Mouse (Mus musculus) embryonic facial prominence, embryonic 12.5 days (tissue): ENCODE measurements around the gene Il18bp. TPM values are rescaled to one million over a fixed set of nuclear protein-coding genes. Genes with fewer than 3 reads are reported as not detected.
"Not testable (repeated sequence)": the region's sequence is repeated elsewhere in the genome, so short reads cannot be mapped to it uniquely, and the experiment has no call there.

ENCODE experiments used
- ATAC-seq: fragments of 200-750 bp; cut with Nextera tagmentation; 2 replicates; pipeline ENCODE4 v1.8.0; 2017; ENCODE audit not compliant: insufficient number of reproducible peaks, insufficient read depth, low FRiP score, low TSS enrichment
- H3K27ac ChIP-seq: fragments of 300-500 bp; sonication (generic); 2 replicates; pipeline ENCODE4 v1.5.1; 2016; ENCODE audit warnings: mild to moderate bottlenecking
- H3K27me3 ChIP-seq: fragments of 300-500 bp; sonication (generic); 2 replicates; pipeline ENCODE4 v1.6.1; 2016; ENCODE audit warnings: mild to moderate bottlenecking, moderate library complexity
- H3K36me3 ChIP-seq: fragments of 300-500 bp; sonication (generic); 2 replicates; pipeline ENCODE4 v1.6.1; 2016; ENCODE audit warnings: mild to moderate bottlenecking
- H3K4me1 ChIP-seq: fragments of 300-500 bp; sonication (generic); 2 replicates; pipeline ENCODE4 v1.6.1; 2016
- H3K4me2 ChIP-seq: fragments of 300-500 bp; sonication (generic); replicated peaks from 2 replicates; pipeline ENCODE4 v1.6.1; 2016; ENCODE audit warnings: mild to moderate bottlenecking, moderate library complexity
- H3K4me3 ChIP-seq: fragments of 300-500 bp; sonication (generic); 2 replicates; pipeline ENCODE4 v1.5.1; 2016; ENCODE audit warnings: mild to moderate bottlenecking
- H3K9ac ChIP-seq: fragments of 300-500 bp; sonication (generic); 2 replicates; pipeline ENCODE4 v1.6.1; 2016; ENCODE audit warnings: mild to moderate bottlenecking, moderate library complexity
- H3K9me3 ChIP-seq: fragments of 300-500 bp; sonication (generic); 2 replicates; pipeline ENCODE4 v1.6.1; 2016; ENCODE audit warnings: mild to moderate bottlenecking, moderate library complexity
- WGBS: fragments of 180-500 bp; shearing (Covaris S2); methylation state at CpG from one replicate; pipeline ENCODE4 v1.1.7; 2016; 5-methylcytosine and 5-hydroxymethylcytosine counted together
- polyA plus RNA-seq: library from polyadenylated mRNA; unstranded; fragments of >200 nt; fragmentation: Nextera tagmentation; extraction: Ambion mirVana; gene quantifications from 2 replicates; pipeline ENCODE4 v1.2.1, GENCODE M21; 2016

Il18bp gene
- polyA plus RNA-seq, 1 experiment from 2014 or later, result 3.6 TPM

DNA sequence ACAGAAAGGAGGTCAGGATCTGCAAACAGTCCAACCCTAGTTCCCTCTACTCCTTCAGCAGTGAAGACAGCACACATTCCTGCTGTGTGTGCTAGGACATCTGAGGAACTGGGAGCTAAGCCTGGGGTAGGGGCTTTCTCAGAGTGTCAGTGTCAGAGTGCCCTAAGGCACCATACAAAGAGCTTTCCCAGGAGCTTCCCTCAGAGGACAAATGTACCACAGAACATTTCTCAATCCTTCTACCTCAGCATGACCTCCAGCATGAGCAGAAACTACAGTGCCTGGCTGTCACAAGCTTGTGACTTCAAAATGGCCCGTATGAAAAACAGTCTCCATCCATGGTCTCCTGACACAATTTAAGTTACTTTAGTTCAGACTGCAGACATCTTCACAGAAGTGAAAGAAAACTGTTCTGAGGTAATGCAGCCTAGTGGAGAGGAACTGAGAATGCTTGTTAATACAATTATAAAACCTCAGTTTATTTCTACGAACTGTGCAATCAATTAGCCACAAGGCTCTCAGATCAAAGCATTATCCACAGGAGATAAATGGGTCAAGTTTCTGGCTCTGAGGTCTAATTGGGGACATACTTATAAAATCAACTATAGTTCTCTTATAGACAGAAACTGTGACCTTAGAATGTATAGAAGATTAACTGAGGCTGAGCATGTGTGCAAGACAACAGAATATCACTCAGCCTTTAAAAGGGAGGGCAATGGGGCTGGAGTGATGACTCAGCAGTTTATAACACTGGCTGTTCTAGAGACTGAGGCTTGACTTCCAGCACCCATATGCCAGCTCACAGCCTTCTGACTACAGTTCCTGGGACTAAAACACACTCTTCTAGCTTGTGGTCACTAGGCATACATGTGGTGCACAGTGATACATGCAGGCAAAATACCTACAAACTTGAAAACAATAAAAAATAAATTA lies 7.0 kb upstream of the Il18bp start:
- Histone ChIP-seq H3K27ac (no peak overlapping the region), H3K27me3 (no peaks in the 10 kb centered on the region), H3K4me2 (no peak overlapping the region), H3K4me1 (no peaks in the 10 kb centered on the region), H3K36me3 (peaks cover 62% of the 10 kb centered on the region), H3K9ac (no peak overlapping the region), H3K9me3 (no peaks in the 10 kb centered on the region), H3K4me3 (no peak overlapping the region)
- WGBS, result 76% methylated on average over 2 of the region's 2 CpGs
- ATAC-seq, result no peak

DNA sequence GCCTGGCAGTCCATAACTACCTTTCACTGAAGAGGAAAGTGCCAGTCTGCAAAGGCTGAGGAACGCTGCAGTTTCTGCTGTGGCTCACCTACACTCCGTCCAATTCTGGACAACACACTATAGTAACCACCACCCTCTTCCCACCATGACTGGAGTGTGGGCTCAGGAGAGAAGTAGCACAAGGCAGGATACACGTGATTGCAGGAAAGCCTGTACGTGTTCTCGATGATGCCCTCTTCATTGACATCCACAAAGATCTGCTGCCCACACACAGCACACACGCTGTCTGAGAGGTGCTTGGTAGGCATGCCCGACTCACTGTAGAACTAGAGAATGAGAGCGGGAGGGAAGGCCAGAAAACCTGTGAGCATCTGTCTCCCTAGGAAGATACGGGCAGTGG lies 5.3 kb upstream of the Il18bp start:
- H3K4me3 ChIP-seq, result no peak overlapping the region
- no peak overlapping the region for H3K27ac ChIP-seq
- ATAC-seq, result no peak
- H3K4me1 ChIP-seq, result no peaks in the 10 kb centered on the region
- H3K9me3 ChIP-seq, result no peaks in the 10 kb centered on the region
- H3K36me3 ChIP-seq, result peaks cover 74% of the 10 kb centered on the region
- H3K9ac ChIP-seq, result no peak overlapping the region
- no peak overlapping the region for H3K4me2 ChIP-seq
- WGBS, result 93% methylated on average over 9 of the region's 9 CpGs
- H3K27me3 ChIP-seq, result no peaks in the 10 kb centered on the region

DNA sequence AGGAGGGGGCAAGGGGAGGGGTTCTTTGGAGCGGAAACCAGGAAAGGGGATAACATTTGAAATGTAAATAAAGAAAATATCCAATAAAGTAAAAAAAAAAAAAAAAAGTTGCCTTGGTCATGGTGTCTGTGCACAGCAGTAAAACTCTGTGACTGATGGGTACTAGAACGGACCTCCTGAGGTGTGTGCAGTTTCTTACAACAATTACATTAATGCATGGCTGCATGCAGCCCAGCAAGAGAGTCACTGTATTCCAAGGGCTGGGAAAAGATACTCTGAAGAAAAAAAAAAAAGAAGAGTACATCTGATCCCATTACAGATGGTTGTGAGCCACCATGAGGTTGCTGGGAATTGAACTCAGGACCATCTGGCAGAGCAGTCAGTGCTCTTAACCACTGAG lies 2.4 kb upstream of the Il18bp start:
- H3K27ac ChIP-seq, H3K4me3 ChIP-seq, H3K27me3 ChIP-seq, ATAC-seq, H3K4me2 ChIP-seq, H3K9ac ChIP-seq, H3K4me1 ChIP-seq, H3K9me3 ChIP-seq: not testable (repeated sequence)
- 93% methylated on average over 2 of the region's 2 CpGs for WGBS
- H3K36me3 ChIP-seq, result peaks cover 80% of the 10 kb centered on the region

GRCm38 (mm10) chr7:102019362-102019761 lies 872 bp upstream of the Il18bp start:
- ATAC-seq, result no peak
- Histone ChIP-seq H3K9me3 (no peaks in the 10 kb centered on the region), H3K4me1 (no peaks in the 10 kb centered on the region), H3K4me3 (no peak overlapping the region), H3K9ac (no peak overlapping the region), H3K27ac (no peak overlapping the region), H3K36me3 (peaks cover 85% of the 10 kb centered on the region), H3K4me2 (no peak overlapping the region), H3K27me3 (no peaks in the 10 kb centered on the region)
- WGBS, result 80% methylated on average over 3 of the region's 3 CpGs

DNA sequence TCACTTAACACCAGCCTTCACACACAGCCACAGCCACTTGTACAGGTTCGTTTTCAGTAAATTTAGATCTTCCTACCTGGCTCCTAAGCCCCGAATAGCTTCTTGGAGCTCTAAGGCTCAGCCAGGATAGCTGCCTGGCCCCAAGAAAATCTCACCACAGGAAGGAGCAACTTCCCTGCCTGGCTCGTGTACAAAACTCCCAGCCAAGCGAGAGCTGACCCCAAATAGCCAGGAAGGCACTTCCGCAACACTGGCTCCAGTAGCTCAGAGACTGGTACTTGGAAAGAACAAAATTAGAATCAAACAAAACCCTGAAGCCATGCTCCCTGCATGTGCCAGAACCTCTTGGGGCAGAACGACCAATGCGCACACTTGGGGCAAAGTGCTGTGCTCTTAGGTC lies 456 bp downstream of the Il18bp start:
- H3K9ac ChIP-seq, result no peak overlapping the region
- H3K4me3 ChIP-seq, result no peak overlapping the region
- no peaks in the 10 kb centered on the region for H3K27me3 ChIP-seq
- H3K9me3 ChIP-seq, result no peaks in the 10 kb centered on the region
- ATAC-seq, result no peak
- no peaks in the 10 kb centered on the region for H3K4me1 ChIP-seq
- no peak overlapping the region for H3K27ac ChIP-seq
- H3K4me2 ChIP-seq, result no peak overlapping the region
- WGBS, result 86% methylated on average over 7 of the region's 7 CpGs
- peaks cover 88% of the 10 kb centered on the region for H3K36me3 ChIP-seq

DNA sequence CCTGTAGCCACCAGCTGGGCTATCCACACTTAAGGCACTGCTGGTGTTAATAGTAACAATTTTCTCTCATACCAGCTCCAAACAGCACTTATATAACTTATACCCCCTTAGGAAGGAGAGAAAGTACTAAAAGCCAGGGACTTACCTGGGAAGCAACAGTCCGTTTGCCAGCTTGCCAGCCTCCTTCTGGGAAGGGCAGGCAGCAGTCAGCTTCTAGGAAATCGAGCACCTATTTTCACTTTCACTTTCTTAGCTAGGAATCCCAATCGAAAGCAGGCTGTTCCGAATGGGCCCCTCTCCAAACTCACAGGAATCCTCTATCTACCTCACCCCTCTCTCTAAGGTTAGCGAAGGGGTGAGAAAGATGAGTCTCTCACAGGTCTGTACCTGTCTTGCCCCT lies 1.0 kb downstream of the Il18bp start:
- no peak for ATAC-seq
- H3K4me2 ChIP-seq, result no peak overlapping the region
- no peak overlapping the region for H3K27ac ChIP-seq
- no peaks in the 10 kb centered on the region for H3K9me3 ChIP-seq
- 85% methylated on average over 5 of the region's 5 CpGs for WGBS
- no peaks in the 10 kb centered on the region for H3K27me3 ChIP-seq
- no peak overlapping the region for H3K4me3 ChIP-seq
- H3K4me1 ChIP-seq, result no peaks in the 10 kb centered on the region
- no peak overlapping the region for H3K9ac ChIP-seq
- peaks cover 88% of the 10 kb centered on the region for H3K36me3 ChIP-seq

DNA sequence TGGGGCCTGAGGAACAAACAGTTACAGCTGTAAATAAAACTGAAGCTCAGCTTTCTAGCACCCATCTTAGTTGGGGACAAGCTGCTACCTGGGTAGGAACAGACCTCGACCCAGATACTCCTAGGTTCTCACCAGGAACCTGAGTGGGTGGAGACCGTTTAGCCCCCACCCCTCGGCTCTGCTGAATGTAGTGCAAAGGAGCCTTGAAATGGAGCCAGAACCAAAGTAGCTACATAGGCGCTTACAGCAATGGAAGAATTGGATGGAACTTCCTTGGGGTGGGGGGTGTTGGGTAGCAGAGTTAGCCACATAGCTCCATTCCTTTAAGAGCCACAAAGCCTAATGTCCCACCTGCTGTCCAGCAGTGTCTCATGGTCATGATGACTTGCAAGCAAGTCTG lies 1.6 kb downstream of the Il18bp start:
- no peak overlapping the region for H3K9ac ChIP-seq
- H3K4me3 ChIP-seq, result no peak overlapping the region
- 90% methylated on average over 4 of the region's 4 CpGs for WGBS
- H3K9me3 ChIP-seq, result no peaks in the 10 kb centered on the region
- H3K36me3 ChIP-seq, result peaks cover 88% of the 10 kb centered on the region
- H3K4me2 ChIP-seq, result no peak overlapping the region
- H3K27me3 ChIP-seq, result no peaks in the 10 kb centered on the region
- no peak for ATAC-seq
- no peak overlapping the region for H3K27ac ChIP-seq
- H3K4me1 ChIP-seq, result no peaks in the 10 kb centered on the region

- Histone ChIP-seq H3K27me3 (no peaks in the 10 kb centered on the region), H3K4me2 (no peak overlapping the region), H3K4me1 (no peaks in the 10 kb centered on the region), H3K4me3 (no peak overlapping the region), H3K36me3 (peaks cover 98% of the 10 kb centered on the region), H3K9ac (no peak overlapping the region), H3K27ac (no peak overlapping the region), H3K9me3 (no peaks in the 10 kb centered on the region)
- no peak for ATAC-seq
- 91% methylated on average over 2 of the region's 2 CpGs for WGBS
Observed at GRCm38 (mm10) chr7:102014995-102015394, 3.5 kb downstream of the Il18bp start.

- H3K27ac ChIP-seq, result no peak overlapping the region
- no peaks in the 10 kb centered on the region for H3K27me3 ChIP-seq
- H3K4me3 ChIP-seq, result no peak overlapping the region
- peaks cover 100% of the 10 kb centered on the region for H3K36me3 ChIP-seq
- H3K4me2 ChIP-seq, result no peak overlapping the region
- 91% methylated on average over 8 of the region's 8 CpGs for WGBS
- ATAC-seq, result no peak
- H3K9me3 ChIP-seq, result no peaks in the 10 kb centered on the region
- H3K9ac ChIP-seq, result no peak overlapping the region
- no peaks in the 10 kb centered on the region for H3K4me1 ChIP-seq
Observed at GRCm38 (mm10) chr7:102013416-102013815, 5.1 kb downstream of the Il18bp start.

- Histone ChIP-seq H3K4me2 (no peak overlapping the region), H3K27me3 (no peaks in the 10 kb centered on the region), H3K4me3 (no peak overlapping the region), H3K36me3 (peaks cover 100% of the 10 kb centered on the region), H3K9me3 (no peaks in the 10 kb centered on the region), H3K27ac (no peak overlapping the region), H3K9ac (no peak overlapping the region), H3K4me1 (no peaks in the 10 kb centered on the region)
- ATAC-seq, result no peak
- WGBS, result 92% methylated on average over 9 of the region's 9 CpGs
Observed at GRCm38 (mm10) chr7:102011855-102012254, 6.6 kb downstream of the Il18bp start.

GRCm38 (mm10) chr7:102006520-102006919 lies 12.0 kb downstream of the Il18bp start:
- no peak overlapping the region for H3K9ac ChIP-seq
- H3K4me1 ChIP-seq, result no peaks in the 10 kb centered on the region
- H3K4me3 ChIP-seq, result no peak overlapping the region
- H3K4me2 ChIP-seq, result no peak overlapping the region
- peaks cover 95% of the 10 kb centered on the region for H3K36me3 ChIP-seq
- H3K9me3 ChIP-seq, result no peaks in the 10 kb centered on the region
- H3K27me3 ChIP-seq, result no peaks in the 10 kb centered on the region
- no peak overlapping the region for H3K27ac ChIP-seq
- no peak for ATAC-seq
- 94% methylated on average over 1 of the region's 1 CpGs for WGBS

DNA sequence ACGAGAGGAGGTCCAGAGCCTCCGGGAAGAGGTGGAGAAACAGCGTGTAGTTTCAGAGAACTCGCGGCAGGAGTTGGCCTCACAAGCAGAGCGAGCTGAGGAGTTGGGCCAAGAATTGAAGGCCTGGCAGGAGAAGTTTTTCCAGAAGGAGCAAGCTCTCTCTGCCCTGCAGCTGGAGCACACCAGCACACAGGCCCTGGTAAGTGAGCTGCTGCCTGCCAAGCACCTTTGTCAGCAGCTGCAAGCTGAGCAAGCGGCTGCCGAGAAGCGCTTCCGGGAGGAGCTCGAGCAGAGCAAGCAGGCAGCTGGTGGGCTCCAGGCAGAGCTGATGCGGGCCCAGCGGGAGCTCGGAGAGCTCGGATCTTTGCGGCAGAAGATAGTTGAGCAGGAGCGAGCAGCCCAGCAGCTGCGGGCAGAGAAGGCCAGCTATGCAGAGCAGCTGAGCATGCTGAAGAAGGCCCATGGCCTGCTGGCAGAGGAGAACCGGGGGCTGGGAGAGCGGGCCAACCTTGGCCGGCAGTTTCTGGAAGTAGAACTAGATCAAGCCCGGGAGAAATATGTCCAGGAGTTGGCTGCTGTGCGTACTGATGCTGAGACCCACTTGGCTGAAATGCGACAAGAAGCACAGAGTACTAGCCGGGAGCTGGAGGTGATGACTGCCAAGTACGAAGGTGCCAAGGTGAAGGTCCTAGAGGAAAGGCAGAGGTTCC lies 17.4 kb downstream of the Il18bp start:
- no peak overlapping the region for H3K9ac ChIP-seq
- no peaks in the 10 kb centered on the region for H3K27me3 ChIP-seq
- H3K27ac ChIP-seq, result no peak overlapping the region; the same call in 1 of the 2 replicates
- peaks cover 90% of the 10 kb centered on the region for H3K36me3 ChIP-seq
- H3K9me3 ChIP-seq, result no peaks in the 10 kb centered on the region
- H3K4me1 ChIP-seq, result no peaks in the 10 kb centered on the region
- no peak overlapping the region for H3K4me3 ChIP-seq
- H3K4me2 ChIP-seq, result no peak overlapping the region
- no peak for ATAC-seq
- WGBS, result 92% methylated on average over 26 of the region's 26 CpGs
